Mouse (Mus musculus) kidney, postnatal 25 days (tissue): Measurements from ENCODE around the gene Abcg8.
A peak's percentile ranks its signal among the peaks of the same experiment; 100 is the strongest.

Experiments used
- DNase-seq, 2 experiments: peaks; one replicate each; pipeline ENCODE4 v3.0.0; 2021; ENCODE audit warnings: mixed read lengths in 2 of 2

Gene Abcg8

GRCm38 (mm10) chr17:84675951-84676366 lies at the start of gene Abcg8:
Gene Abcg8 (plus strand): TSS chr17:84676302.
- DNase-seq, result peak; percentile 40 to 49

- no peak for DNase-seq
These were observed 49.2 kb upstream of the Abcg8 start for GRCm38 (mm10) chr17:84626857-84627305.

- DNase-seq, result no peak
These were observed 48.4 kb upstream of the Abcg8 start for GRCm38 (mm10) chr17:84627721-84628120.

GRCm38 (mm10) chr17:84628611-84629010 lies 47.5 kb upstream of the Abcg8 start:
- DNase-seq, result no peak

GRCm38 (mm10) chr17:84631836-84632235 lies 44.3 kb upstream of the Abcg8 start:
- no peak for DNase-seq

- DNase-seq, result no peak
These were observed 42.7 kb upstream of the Abcg8 start for GRCm38 (mm10) chr17:84633443-84633842.

- no peak for DNase-seq
These were observed 39.8 kb upstream of the Abcg8 start for GRCm38 (mm10) chr17:84636328-84636727.

- no peak for DNase-seq
These were observed 38.1 kb upstream of the Abcg8 start for GRCm38 (mm10) chr17:84637971-84638370.

GRCm38 (mm10) chr17:84639796-84640378 lies 36.2 kb upstream of the Abcg8 start:
- no peak for DNase-seq

GRCm38 (mm10) chr17:84641893-84642292 lies 34.2 kb upstream of the Abcg8 start:
- DNase-seq, result peak; percentile 59 to 83

GRCm38 (mm10) chr17:84642324-84642723 lies 33.8 kb upstream of the Abcg8 start:
- DNase-seq, result no peak

- DNase-seq, result no peak
These were observed 31.6 kb upstream of the Abcg8 start for GRCm38 (mm10) chr17:84644292-84645050.

GRCm38 (mm10) chr17:84645119-84645518 lies 31.0 kb upstream of the Abcg8 start:
- DNase-seq, result no peak

- no peak for DNase-seq
These were observed 30.2 kb upstream of the Abcg8 start for GRCm38 (mm10) chr17:84645894-84646293.

- DNase-seq, result no peak
These were observed 29.6 kb upstream of the Abcg8 start for GRCm38 (mm10) chr17:84646477-84646876.

- DNase-seq, result no peak
These were observed 28.5 kb upstream of the Abcg8 start for GRCm38 (mm10) chr17:84647630-84648029.

GRCm38 (mm10) chr17:84650302-84651017 lies 25.6 kb upstream of the Abcg8 start:
- no peak for DNase-seq

- no peak for DNase-seq
These were observed 22.6 kb upstream of the Abcg8 start for GRCm38 (mm10) chr17:84653544-84653943.

- DNase-seq, result no peak
These were observed 19.9 kb upstream of the Abcg8 start for GRCm38 (mm10) chr17:84656205-84656604.

GRCm38 (mm10) chr17:84656653-84657421 lies 19.3 kb upstream of the Abcg8 start:
- DNase-seq, result no peak

GRCm38 (mm10) chr17:84657422-84657732 lies 18.7 kb upstream of the Abcg8 start:
- no peak for DNase-seq

- no peak for DNase-seq
These were observed 18.3 kb upstream of the Abcg8 start for GRCm38 (mm10) chr17:84657782-84658181.

- DNase-seq, result no peak
These were observed 17.9 kb upstream of the Abcg8 start for GRCm38 (mm10) chr17:84658195-84658594.
